Mouse (Mus musculus): ENCODE measurements around the gene Rnf114.
A peak's percentile ranks its signal among the peaks of the same experiment; 100 is the strongest.

The Rnf114 gene

DNA sequence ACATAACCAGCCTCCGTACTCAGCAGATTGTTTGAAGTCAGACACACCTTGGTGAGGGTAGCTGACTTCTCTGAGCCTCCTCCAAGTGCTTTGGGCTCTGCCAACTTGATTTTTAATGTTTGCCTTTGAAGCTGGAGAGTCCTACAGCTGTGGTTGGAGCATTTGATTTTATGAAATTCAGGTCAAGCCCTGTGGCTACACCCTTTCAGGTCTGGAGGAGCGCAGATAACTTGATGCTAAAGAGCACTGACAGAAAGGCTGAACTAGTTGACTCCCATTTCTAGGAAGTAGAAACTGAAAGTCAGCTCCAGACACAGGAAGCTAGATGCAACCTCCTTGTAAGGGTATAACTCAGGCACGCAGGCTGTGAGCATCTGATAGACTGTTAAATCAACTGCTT is 12.7 kb downstream of the Rnf114 start:
- DNase-seq = no peak

DNA sequence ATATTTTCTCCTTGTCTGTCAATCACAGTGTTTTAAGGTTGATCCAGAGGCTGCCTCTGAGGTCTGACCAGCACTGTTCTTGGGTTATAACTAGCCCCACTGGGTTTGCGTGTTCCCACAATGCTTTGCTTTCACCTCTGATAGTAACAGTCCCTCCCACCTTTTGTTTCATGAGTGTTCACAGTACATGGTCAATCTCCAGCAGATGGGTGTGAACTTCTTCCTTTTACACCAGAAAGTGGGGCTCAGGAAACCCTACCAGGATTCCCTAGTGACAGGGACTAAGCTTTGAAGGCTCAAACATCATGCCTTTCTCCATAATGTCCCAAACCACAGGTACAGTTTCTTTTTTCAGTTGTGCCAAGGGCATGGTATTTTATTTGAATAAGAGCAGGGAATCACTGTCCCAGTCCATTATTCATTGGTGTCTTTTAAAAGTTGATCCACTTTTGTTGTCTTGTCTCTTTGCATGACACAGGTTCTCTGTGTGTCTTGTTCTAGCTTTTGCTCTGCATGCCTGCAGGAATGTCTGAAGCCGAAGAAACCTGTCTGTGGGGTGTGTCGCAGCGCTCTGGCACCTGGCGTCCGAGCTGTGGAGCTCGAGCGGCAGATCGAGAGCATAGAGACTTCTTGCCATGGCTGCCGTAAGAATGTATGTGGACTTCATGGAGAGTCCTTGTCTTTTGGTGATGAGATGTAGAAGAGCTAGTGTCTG is 14.3 kb downstream of the Rnf114 start:
- DNase-seq = no peak

DNA sequence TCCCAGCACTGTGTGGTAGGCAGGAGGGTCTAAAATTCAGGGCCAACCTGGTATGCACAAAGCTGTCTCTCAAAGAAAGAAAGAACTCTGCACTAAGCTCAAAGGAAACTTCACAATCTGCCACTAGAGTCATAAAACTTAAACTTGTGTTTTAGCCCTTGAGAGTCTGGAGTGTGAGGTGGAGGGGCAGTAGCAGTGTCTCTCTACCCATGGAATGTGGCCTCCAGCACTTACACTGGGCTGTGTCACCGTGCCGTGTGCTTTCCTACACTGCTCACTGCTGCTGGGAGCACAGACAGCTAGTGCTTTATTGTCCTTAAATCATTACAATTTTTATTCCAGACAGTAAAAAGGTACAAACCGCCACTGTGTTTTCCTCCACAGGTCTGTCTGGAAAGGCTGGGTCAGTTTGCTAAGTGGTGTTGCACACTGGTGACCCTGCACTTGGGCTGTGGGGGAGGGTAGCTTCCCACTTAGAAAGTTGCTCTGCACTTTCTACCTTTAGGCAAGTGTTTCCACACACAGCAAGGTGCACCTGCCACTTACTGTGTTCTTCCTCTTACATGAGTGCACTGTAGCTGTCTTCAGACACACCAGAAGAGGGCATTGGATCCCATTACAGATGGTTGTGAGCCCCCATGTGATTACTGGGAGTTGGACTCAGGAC is 15.4 kb downstream of the Rnf114 start:
- no peak for DNase-seq

DNA sequence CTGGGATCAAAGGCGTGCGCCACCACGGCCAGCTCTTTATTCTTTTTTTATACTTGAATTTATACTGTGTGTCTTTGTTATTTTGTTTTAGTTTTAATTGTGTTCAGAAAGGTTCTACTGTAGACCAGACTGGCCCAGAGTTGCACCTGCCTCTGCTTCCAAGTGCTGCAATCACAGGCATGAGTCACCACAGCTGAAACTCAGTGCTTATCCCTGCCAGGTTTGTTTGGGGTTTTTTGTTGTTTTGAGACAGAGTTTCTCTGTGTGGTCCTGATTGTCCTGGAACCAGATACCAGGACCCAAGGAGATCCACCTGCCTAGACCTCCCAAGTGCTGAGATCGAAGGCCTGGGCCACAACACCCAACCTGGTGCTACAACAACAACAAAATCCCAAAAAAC is 16.1 kb downstream of the Rnf114 start:
- no peak for DNase-seq

DNA sequence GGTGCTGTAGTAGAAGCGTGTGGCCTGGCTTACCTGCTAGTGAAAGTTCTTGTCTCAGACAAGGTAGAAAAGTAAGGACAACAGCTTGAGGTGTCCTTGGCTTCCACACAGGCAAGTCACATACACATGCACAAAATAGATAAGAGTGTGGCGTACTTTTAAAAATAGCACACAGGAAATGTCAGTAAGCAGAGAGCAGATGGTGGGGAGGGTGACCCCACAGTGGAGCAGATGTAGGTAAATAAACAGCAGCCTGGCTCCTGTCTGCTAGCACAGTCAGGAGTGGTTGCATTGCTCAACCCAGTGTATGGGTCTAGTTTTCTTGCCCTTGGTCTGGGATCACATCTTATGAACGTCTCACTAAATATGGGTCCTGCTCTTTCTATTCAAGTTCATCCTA is 18.0 kb downstream of the Rnf114 start:
- DNase-seq = no peak

DNA sequence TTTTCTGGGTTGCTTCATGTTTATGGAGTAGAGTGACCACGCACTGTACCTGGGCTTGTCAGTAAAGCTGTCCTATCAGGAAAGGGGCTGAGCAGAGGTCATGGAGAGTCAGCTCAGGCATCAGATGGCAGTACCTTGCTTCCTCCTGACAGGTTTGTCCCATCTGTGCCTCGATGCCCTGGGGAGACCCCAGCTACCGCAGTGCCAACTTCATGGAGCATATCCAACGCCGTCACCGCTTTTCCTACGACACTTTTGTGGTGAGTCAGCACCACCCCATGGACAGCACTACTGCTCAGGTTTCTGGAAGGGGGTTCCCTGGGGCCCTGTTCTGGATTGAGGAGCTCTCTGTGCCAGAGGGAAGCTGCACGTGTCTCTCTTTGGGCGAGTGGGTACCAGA is 19.9 kb downstream of the Rnf114 start:
- DNase-seq = no peak

DNA sequence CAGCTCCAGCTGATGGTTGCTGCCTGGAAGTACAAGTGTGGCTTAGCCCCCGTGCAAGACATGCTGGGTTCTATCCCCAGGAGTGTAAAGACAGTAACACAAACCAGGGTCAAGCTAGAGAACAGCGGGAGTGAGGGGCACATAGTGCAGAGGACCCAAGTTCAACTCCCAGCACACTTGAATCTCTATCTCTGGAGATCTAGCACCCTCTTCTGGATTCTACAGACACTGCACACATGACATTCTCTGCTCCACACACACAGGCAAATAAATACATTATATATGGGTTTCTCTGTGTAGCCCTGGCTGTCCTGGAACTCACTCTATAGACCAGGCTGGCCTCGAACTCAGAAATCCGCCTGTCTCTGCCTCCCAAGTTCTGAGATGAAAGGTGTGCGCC is 20.5 kb downstream of the Rnf114 start:
- DNase-seq = no peak

DNA sequence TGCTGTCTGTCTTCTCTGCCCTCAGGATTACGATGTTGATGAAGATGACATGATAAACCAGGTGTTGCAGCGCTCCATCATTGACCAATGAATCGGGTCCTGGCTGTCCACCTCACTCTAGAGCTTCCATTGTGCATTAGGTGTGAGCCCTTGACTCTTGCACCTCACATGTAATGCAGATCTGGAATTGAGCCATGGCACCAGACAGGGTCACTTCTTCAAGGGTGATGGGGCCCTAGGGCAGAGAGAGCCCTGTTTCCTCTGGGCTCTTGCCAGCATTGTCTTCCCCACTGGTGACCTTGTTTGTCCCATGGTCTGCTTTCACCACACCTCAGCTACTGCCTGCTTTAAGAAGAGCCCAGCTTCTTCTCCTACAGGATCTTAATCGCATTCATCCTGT is 22.2 kb downstream of the Rnf114 start:
- no peak for DNase-seq

DNA sequence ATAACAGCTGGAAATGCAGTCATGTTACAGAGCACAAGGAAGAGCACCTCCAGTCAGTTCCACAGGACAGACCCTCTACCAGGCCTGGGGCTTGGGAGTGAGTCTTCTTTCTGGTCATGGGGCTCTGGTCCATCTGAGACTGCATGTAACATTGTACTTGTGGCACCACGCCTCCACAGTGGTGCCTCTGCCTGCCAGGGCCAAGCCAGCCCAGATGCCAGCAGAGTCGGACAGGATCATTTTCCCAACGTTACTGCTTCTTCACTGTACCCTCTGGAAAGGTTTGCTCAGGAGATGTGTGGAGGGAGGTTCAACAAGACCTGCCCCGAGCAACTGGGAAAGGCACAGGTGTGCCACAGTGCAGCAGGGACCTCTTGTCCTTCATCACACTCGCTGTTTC is 23.2 kb downstream of the Rnf114 start:
- no peak for DNase-seq

DNA sequence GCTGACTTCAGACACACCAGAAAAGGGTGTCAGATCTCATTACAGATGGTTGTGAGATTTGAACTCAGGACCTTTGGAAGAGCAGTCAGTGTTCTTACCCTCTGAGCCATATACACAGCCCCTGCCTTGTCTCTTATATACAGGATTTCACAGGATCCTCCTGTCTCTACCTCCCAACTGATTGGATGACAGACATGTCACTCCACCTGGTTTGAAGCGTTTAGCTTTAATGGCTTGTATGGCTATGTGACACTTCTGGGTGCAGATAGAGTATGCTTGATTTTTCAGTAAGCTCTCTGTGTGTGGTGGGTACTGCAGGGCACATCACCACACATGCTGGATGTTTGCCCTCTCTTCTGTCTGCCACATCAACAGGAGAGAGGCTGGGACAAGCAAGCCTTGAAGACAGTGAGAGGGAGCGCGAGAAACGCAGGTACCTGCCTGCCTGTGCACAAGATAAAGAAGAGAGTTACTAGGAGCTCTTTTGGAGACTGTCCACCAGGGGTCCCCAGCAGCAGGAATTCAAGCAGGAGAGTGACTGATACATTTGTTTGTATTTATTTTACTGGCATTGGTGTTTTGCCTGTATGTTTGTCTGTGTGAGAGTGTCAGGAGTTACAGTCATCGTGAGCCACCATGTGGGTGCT is 27.3 kb downstream of the Rnf114 start:
- DNase-seq = no peak

DNA sequence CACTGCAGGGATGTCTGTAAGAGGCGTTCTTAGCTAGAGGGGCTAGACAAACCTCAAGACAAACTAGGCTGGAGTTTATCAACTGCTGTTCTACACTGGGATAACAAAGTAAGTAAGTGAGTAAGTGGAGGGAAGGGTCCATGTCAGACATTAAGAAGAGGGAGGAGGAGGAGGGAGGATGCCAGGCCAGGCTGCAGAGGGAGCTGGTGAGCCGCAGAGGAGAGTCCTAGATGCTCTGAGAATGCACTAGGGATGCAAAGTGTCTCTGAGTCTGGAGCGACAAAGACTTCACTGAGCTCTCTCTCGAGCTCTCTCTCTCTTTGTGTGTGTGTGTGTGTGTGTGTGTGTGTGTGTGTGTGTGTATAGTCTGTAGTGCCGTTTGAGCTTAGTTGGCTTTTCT is 35.8 kb downstream of the Rnf114 start:
- DNase-seq = no peak

DNA sequence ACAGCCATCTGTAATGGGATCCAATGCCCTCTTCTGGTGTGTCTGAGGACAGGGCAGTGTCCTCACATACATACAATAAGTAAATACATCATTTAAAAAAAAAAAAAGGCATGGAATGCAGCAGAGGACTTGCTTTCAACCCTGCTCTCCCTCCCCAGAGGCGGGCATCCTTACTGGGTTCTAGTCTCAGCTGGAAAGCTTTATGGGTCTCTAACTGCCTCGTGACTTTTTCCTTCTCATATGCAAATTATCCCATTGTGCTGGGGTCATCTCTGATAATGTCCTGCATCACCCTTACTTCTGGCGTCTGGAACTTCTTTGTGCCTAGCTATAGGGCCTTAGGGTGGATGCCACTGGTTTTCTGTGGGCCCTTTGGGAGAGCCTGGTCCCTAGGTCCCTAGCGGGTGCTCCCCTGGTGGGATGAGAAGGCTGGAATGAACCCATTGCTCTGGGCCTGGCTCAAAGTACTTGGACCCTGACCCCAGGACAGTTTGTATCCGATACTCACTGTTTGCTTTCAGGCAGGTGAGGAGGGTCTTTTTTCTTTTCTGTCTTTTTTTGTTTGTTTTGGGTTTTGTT is 37.6 kb downstream of the Rnf114 start:
- no peak for DNase-seq

DNA sequence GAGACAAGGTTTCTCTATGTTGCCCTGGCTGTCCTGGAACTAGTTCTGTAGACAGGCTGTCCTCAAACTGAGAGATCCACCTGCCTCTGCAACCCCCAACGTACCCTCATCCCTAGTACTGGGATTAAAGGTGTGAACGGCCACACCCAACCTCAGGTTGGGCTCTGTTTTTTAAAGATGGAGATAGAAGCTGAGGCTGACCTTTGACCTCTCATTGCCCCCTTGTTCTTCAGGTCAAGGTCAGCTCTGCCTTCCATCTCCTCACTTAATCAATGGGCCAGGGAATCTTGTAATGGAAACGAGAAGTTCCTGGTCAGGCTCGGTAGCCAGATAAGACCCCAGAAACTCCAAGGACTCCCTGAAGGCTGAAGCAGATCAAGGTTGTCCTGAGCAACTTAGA is 38.1 kb downstream of the Rnf114 start:
- no peak for DNase-seq

DNA sequence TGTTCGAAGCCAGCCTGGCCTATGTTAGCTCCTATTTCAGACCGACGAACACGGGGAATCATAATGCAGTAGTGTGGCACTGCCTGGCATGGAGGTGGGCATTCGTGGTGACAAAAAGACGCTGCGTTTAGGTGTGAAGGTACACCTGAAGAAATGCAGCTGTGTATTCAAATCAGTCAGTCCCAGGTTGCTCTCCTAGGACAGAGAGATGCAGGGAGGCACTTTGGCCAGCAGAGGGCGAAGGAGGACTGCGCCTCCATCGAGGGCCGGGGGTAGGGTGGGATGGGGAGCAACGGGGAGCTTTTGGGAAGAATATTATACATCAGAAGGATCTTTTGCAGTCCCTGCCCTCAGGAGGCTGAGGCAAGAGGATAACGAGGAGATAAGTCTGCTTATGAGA is 39.7 kb downstream of the Rnf114 start:
- peak; percentile 51 for DNase-seq

DNA sequence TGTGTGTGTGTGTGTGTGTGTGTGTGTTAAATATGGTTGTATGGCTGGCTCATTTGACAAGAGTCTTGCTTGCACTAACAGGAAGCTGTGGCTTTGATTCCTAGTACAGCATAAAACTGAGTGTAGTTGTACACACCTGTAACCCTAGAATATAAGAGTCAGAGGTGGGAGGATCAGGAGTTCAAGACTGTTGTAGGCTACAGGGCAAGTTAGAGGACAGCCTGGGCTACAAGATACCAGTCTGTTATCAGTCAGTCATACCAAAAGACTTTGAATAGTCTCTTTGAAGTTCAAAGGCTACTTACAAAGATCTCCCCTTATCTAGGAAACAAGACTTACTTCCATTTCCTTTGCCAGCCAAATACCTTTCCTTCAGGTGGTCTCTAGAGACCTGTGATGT is 41.4 kb downstream of the Rnf114 start:
- no peak for DNase-seq

DNA sequence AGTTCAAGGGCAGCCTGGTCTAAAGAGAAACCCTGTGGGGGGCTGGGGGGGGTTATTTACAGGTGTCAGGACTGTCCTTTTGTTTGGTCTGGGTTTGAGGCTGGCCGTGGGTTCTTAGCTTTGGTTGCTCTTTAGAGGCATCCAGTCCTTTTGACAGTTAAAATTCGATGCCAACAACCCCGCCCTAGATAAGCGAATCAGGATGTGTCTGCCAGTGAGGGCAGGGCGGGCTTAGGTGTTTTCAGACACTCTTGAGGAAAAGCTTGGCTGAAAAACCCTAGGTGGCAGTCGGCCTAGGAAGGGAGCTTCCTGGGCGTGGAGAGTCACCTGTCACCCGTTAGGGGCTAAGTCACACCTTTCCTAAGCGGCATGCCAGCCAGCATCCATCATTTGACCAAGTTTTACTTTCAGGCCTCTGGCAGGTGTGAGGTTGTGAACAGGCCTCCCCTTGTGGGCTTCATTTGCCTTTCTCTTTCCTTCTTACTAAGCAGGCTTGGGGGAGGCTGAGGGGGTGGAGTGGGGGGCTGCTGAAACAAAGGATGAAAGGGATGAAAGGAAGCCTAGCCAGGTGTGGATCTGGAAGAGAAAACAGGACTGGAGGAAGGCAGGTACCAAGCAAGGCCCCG is 44.0 kb downstream of the Rnf114 start:
- no peak for DNase-seq

DNA sequence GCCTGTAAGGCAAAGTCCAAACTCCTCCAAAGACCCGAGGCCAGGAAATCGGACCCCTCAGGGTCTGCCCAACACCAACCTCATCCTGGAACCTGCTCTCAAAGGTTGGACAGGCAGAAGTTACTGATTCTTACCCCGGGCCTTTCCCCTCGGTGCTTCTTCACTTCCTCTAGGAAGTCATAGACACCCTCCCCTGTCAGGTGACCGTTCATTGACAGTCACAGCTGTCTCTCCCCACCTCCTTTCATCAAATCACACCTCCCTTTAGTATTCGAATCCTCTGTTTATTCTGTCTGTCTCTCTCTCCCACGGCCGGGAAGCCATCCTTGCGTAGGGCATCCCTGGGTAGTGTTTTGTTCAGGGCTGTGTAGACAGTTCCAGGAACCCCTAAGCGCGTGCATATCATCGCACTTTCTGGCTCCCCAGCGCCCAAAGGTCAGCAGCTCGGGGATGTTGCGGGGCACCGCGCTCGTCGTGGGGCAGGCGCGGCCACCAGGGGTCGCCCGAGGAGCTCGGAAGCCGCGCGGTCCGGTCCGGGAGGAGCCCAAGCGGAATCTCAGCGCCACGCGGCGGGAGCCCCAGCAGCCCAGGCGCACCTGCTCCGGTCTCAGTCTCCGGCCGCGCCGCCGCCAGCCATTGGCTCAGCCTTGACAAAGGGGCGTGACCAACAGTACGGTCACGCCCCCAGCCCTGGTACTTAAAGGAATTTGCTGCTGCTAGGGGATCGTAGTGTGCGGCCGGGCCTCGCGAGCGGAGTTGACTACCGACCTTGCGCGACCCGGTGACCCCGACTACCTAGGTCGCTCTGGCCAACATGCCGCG is 45.2 kb downstream of the Rnf114 start, which contains the start of gene Snai1:
Snai1 (plus strand) TSS at position 720 of the 822 bp plus-strand sequence.
- DNase-seq = peak; percentile 98

DNA sequence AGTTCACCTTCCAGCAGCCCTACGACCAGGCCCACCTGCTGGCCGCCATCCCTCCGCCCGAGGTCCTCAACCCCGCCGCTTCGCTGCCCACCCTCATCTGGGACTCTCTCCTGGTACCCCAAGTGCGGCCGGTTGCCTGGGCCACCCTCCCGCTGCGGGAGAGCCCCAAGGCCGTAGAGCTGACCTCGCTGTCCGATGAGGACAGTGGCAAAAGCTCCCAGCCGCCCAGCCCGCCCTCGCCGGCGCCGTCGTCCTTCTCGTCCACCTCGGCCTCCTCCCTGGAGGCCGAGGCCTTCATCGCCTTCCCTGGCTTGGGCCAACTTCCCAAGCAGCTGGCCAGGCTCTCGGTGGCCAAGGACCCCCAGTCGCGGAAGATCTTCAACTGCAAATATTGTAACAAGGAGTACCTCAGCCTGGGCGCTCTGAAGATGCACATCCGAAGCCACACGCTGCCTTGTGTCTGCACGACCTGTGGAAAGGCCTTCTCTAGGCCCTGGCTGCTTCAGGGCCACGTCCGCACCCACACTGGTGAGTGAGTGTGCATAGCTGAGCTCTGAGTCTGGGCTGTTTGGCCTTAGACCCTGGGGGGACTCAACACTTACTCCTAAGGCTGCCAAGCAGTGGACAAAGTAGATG is 46.3 kb downstream of the Rnf114 start:
- DNase-seq = no peak

DNA sequence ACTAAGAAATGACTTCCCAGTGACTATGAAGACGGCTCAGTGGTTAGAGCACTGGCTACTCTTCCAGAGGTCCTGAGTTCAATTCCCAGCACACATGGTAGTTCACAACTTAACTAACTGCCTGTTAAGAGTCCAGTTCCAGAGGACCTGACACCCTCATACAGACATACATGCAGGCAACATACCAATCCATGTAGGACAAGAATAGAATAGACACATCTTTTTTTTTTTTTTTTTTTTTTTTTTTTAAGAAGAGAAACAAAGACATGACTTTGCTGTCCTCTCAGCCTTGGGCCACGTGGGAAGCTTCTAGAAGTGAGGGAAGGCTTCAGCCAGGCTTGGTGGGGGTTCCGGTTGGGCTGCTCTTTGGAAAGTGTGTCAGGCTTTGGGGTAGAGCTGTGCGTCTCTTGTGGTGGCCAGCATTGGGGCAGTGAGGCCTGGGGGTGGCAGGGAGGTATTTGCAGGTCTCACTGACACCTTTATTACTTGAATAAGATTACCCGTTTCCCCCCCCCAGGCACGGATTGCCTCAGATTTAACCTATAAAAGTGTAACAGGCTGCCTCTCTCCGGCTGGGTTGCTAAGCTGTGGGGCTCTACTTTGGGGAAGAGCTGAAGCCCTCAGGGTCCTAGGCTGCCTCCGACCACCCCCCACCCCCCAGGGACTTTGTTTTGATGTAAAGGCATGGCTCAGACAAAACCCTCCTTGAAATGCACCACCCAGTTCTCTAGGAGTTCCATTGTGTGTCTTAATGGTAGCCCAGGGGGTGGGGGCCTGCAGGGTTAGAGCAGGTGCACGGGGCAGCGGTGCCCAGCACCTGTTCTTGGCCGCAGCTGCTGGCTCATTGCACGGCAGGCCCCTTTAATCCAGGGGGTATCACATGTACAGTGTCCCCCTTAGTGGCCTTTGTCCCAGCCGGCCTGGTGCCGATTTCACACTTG is 47.4 kb downstream of the Rnf114 start:
- no peak for DNase-seq

DNA sequence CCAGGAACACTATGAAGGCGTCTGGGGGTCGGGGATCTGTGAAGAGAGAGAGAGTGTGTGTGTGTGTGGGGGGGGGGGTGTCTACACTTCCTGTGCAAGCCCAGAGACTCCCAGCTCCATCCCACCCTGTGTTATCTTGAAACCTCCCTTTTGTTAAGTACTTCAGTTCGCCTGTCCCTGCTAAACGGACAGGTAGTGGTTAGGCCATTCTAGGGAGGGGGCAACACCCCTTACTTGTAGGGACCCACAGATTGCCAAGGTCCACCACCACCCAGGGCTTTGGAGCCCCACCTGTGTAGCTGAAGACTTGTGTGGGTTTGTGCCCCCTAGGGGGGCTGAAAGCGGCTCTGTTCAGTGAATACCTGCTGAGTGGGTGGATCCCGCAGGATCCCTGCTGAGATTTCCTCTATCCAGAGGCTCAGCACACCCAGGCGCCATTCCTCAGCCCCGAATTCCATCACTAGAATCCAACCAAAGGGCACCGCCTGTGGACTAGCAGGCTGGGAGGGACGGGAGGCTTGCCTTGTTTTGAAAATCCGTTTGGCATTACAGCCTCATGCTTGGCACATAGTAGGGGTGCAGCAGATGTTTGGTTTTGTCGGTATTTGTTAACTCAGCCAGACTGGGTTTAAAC is 48.1 kb downstream of the Rnf114 start:
- no peak for DNase-seq

All from kidney, postnatal 14 days (tissue).